Mouse (Mus musculus): ENCODE measurements around the gene Chn1.

DNA sequence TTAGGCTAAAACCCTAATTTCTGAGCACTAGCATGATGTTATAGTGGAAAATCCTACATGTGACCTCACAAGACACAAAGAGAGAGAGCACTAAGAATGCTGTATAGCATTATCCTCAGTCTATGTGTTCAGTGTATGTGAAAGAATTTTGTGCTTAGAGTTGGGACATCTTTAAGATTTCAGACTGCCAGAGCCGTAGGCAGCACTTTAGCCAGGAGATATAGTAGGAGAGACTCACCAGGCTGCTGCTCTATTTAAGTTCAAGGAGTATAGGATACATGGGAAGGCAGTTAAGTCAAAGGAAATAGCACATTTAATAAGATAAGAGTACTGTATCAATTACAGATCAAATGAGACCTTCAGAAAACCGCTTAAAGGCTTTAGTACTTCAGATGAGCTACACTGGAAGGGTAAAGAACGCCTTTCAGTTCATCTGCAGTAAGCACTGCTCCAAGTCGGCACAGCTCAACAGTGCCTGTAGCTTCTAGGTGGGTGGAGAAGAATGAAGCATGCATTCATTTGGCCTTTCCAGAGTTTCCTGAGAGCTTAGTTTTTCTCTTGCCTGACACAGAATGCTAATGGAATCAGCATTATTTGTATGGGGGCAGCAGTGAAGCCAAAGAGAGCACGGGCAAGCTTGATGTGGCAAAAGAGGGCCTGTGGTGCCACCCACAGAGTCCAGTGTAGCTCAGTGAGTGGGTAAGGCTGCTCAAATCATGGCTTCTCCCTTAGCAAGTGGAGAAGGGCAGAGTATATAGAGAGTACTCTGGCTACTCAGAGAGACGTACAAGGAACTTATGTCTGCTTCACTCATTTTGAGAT is 84.2 kb downstream of the Chn1 start:
- TF ChIP-seq CTCF (IDR thresholded peaks at IDR 0.05; ENCODE audit: insufficient read depth, low read length): no peak
- TF ChIP-seq POLR2A (IDR thresholded peaks at IDR 0.05; ENCODE audit: borderline replicate concordance, extremely low read depth, low read depth, low read length): no peak
